Mouse (Mus musculus): ENCODE data around the gene Ern1.
"Not testable (repeated sequence)": the region's sequence is repeated elsewhere in the genome, so short reads cannot be mapped to it uniquely, and the experiment has no call there.

Gene Ern1

GRCm38 (mm10) chr11:106502631-106503424, 15.2 kb upstream of the Ern1 start:
- DNase-seq (ENCODE audit: low read depth, low spot score), result peak; percentile 31

- no peak for DNase-seq (ENCODE audit: low read depth, low spot score)
Measured at GRCm38 (mm10) chr11:106502159-106502505, 14.5 kb upstream of the Ern1 start.

GRCm38 (mm10) chr11:106501308-106502158, 13.9 kb upstream of the Ern1 start:
- peak; percentile 88 for DNase-seq (ENCODE audit: low read depth, low spot score)

GRCm38 (mm10) chr11:106500393-106501307, 13.0 kb upstream of the Ern1 start:
- peak; percentile 99 for DNase-seq (ENCODE audit: low read depth, low spot score)

- no peak for DNase-seq (ENCODE audit: low read depth, low spot score)
Measured at GRCm38 (mm10) chr11:106498739-106499379, 11.2 kb upstream of the Ern1 start.

GRCm38 (mm10) chr11:106497926-106498325, 10.3 kb upstream of the Ern1 start:
- no peak for DNase-seq (ENCODE audit: low read depth, low spot score)

- DNase-seq (ENCODE audit: low read depth, low spot score), result not testable (repeated sequence)
Measured at GRCm38 (mm10) chr11:106497009-106497408, 9.4 kb upstream of the Ern1 start.

- no peak for DNase-seq (ENCODE audit: low read depth, low spot score)
Measured at GRCm38 (mm10) chr11:106492984-106493669, 5.5 kb upstream of the Ern1 start.

- DNase-seq (ENCODE audit: low read depth, low spot score), result peak; percentile 86
Measured at GRCm38 (mm10) chr11:106491393-106491792, 3.7 kb upstream of the Ern1 start.

- not testable (repeated sequence) for DNase-seq (ENCODE audit: low read depth, low spot score)
Measured at GRCm38 (mm10) chr11:106490600-106490999, 2.9 kb upstream of the Ern1 start.

GRCm38 (mm10) chr11:106490057-106490456, 2.4 kb upstream of the Ern1 start:
- DNase-seq (ENCODE audit: low read depth, low spot score), result no peak

- DNase-seq (ENCODE audit: low read depth, low spot score), result no peak
Measured at GRCm38 (mm10) chr11:106489036-106489693, 1.5 kb upstream of the Ern1 start.

- DNase-seq (ENCODE audit: low read depth, low spot score), result no peak
Measured at GRCm38 (mm10) chr11:106488126-106488561, 492 bp upstream of the Ern1 start.

GRCm38 (mm10) chr11:106486866-106487732, 553 bp downstream of the Ern1 start:
- DNase-seq (ENCODE audit: low read depth, low spot score), result peak; percentile 31

GRCm38 (mm10) chr11:106486042-106486865, 1.4 kb downstream of the Ern1 start:
- no peak for DNase-seq (ENCODE audit: low read depth, low spot score)

GRCm38 (mm10) chr11:106485611-106486010, 2.0 kb downstream of the Ern1 start:
- no peak for DNase-seq (ENCODE audit: low read depth, low spot score)

- DNase-seq (ENCODE audit: low read depth, low spot score), result no peak
Measured at GRCm38 (mm10) chr11:106484875-106485274, 2.8 kb downstream of the Ern1 start.

- peak; percentile 13 for DNase-seq (ENCODE audit: low read depth, low spot score)
Measured at GRCm38 (mm10) chr11:106482867-106483266, 4.8 kb downstream of the Ern1 start.

Measured in R1 (cell line).